ENCODE assay signal across 8 mouse cellular contexts in the genomic region with DNA sequence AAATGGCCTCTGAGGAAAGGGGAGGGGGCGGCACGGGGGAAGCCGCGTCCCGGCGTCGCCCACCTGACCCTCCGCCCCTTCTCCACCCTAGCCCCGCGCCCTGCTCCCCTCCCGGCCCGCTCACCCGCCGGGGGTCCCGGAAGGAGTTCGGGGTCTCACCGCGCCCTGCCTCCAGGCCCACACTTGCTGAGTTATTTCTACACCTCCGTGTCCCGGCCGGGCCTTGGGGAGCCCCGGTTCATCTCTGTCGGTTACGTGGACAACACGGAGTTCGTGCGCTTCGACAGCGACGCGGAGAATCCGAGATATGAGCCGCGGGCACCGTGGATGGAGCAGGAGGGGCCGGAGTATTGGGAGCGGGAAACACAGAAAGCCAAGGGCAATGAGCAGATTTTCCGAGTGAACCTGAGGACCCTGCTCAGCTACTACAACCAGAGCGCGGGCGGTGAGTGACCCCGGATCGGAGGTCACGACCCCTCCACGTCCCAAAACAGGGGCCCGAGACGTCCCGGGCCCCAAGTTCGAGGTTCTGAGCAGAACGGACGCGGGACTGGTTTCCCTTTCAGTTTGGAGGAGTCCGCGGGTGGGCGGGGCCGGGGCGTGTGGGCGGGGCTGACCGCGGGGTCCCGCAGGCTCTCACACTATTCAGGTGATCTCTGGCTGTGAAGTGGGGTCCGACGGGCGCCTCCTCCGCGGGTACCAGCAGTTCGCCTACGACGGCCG. TPM values are rescaled to one million over a fixed set of nuclear protein-coding genes. Genes with fewer than 3 reads are reported as not detected.
DNase-seq lines count a peak whose midpoint lies in the region; ATAC-seq lines count a peak whose summit lies in the region.

No protein-coding gene starts in this region.

- H3K4me1 ChIP-seq in heart, embryonic 12.5 days (replicated peaks), result no peaks in the 10 kb centered on the region
- H3K4me1 ChIP-seq in kidney, embryonic 16.5 days (ENCODE audit: insufficient read depth, low read length), result no peaks in the 10 kb centered on the region; the same call in 1 of the 2 replicates

- H3K4me3 ChIP-seq in heart, embryonic 12.5 days, result peak overlapping the region; percentile 62
- peak overlapping the region; percentile 74 for H3K4me3 ChIP-seq in kidney, embryonic 16.5 days (ENCODE audit: low read length)

- peak overlapping the region; percentile 68 for H3K9ac ChIP-seq in heart, embryonic 12.5 days
- peak overlapping the region; percentile 69 for H3K9ac ChIP-seq in kidney, embryonic 16.5 days (replicated peaks; ENCODE audit: low read length)

- peak overlapping the region; percentile 99 for H3K4me2 ChIP-seq in heart, embryonic 12.5 days
- H3K4me2 ChIP-seq in kidney, embryonic 16.5 days (replicated peaks; ENCODE audit: low read depth, low read length), result peak overlapping the region; percentile 78

- intact Hi-C loops in left cerebral cortex, postnatal 4 days (cut with DNase I), result no loop called here

- ATAC-seq in heart, embryonic 12.5 days (ENCODE audit: insufficient number of reproducible peaks, low FRiP score), result peak; percentile 66
- ATAC-seq in kidney, embryonic 16.5 days (ENCODE audit: low FRiP score, low TSS enrichment), result peak; percentile 69

- H3K27ac ChIP-seq in heart, embryonic 12.5 days (ENCODE audit: poor library complexity, severe bottlenecking), result no peak overlapping the region
- no peak overlapping the region for H3K27ac ChIP-seq in kidney, embryonic 16.5 days (ENCODE audit: low read length)

- peak; percentile 9 for DNase-seq in left cerebral cortex, postnatal 4 days
- DNase-seq in left cerebral cortex, adult 8-10 months (ENCODE audit: low spot score in 2 of 2), result no peak
- peak; percentile 38 for DNase-seq in embryo, embryonic 9.5 days (ENCODE audit: extremely low spot score)
- DNase-seq in lung, postnatal 36 days, result peak; percentile 52
- peak; percentile 5 for DNase-seq in skeletal muscle tissue, adult 2 months (ENCODE audit: low read depth, low spot score)
- no peak for DNase-seq in frontal cortex, adult 2 months (ENCODE audit: extremely low spot score in 1 of 2, low spot score in 1 of 2)

- 2% methylated on average over 69 of the region's 70 CpGs for WGBS in heart, embryonic 12.5 days
- WGBS in kidney, embryonic 16.5 days, result under 1% methylated on average over 68 of the region's 70 CpGs

- peaks cover 10% of the 10 kb centered on the region; the same call in 1 of the 2 replicates for H3K27me3 ChIP-seq in heart, embryonic 12.5 days (replicated peaks)
- H3K27me3 ChIP-seq in kidney, embryonic 16.5 days (ENCODE audit: insufficient read depth, low read length), result no peaks in the 10 kb centered on the region

- no peaks in the 10 kb centered on the region for H3K36me3 ChIP-seq in heart, embryonic 12.5 days
- H3K36me3 ChIP-seq in kidney, embryonic 16.5 days (ENCODE audit: insufficient read depth, low read length), result no peaks in the 10 kb centered on the region

- 0 out of 2 replicates have a peak, but pooled peaks cover 11% of the 10 kb centered on the region for H3K9me3 ChIP-seq in heart, embryonic 12.5 days (replicated peaks)
- H3K9me3 ChIP-seq in kidney, embryonic 16.5 days (ENCODE audit: low read length), result peaks cover 5% of the 10 kb centered on the region; the same call in 1 of the 2 replicates

RNA-seq across cellular contexts. Expression of a gene that starts 0.5 kb away (rescaled TPM):
- total RNA-seq in left cerebral cortex, postnatal 4 days (2021), result 1 to 10 TPM; 1.6 TPM
- total RNA-seq in left cerebral cortex, adult 8-10 months (2022), result 1 to 10 TPM; 2.5 to 7.0 (median 4.7) TPM
- 1.9 and 2.5 TPM in 2 replicates for polyA plus RNA-seq in heart, embryonic 12.5 days (2016; fragmentation: Nextera tagmentation; extraction: Ambion mirVana)
- 4.3 and 4.4 TPM in 2 replicates for polyA plus RNA-seq in kidney, embryonic 16.5 days (2015; fragmentation: Nextera tagmentation; extraction: Ambion mirVana)
- 9.1 and 9.7 TPM in 2 replicates for polyA plus RNA-seq in frontal cortex, adult 2 months (2012; rRNA removed)

RNA-seq across cellular contexts. Expression of a gene that starts 37.8 kb away (rescaled TPM):
- total RNA-seq in left cerebral cortex, postnatal 4 days (2021), result 1 to 10 TPM in 1 of 2 experiments, under 1 TPM in 1; 0.48 to 2.2 TPM
- 1 to 10 TPM in 2 of 4 experiments, under 1 TPM in 2; 0.34 to 1.3 (median 0.94) TPM for total RNA-seq in left cerebral cortex, adult 8-10 months (2022)
- polyA plus RNA-seq in heart, embryonic 12.5 days (2016; fragmentation: Nextera tagmentation; extraction: Ambion mirVana), result 4.1 and 5.0 TPM in 2 replicates
- polyA plus RNA-seq in kidney, embryonic 16.5 days (2015; fragmentation: Nextera tagmentation; extraction: Ambion mirVana), result 0.42 and 0.82 TPM in 2 replicates
- 0.14 and 0.46 TPM in 2 replicates for polyA plus RNA-seq in frontal cortex, adult 2 months (2012; rRNA removed)

RNA-seq across cellular contexts. Expression of a gene that starts 44.8 kb away (rescaled TPM):
- under 1 TPM; 0.18 to 0.36 TPM for total RNA-seq in left cerebral cortex, postnatal 4 days (2021)
- total RNA-seq in left cerebral cortex, adult 8-10 months (2022), result 1 to 10 TPM in 1 of 4 experiments, under 1 TPM in 3; 0.38 to 1.5 (median 0.86) TPM
- 0.57 TPM in 1 of 2 replicates, not detected in the other for polyA plus RNA-seq in heart, embryonic 12.5 days (2016; fragmentation: Nextera tagmentation; extraction: Ambion mirVana)
- 4.4 and 5.7 TPM in 2 replicates for polyA plus RNA-seq in kidney, embryonic 16.5 days (2015; fragmentation: Nextera tagmentation; extraction: Ambion mirVana)
- polyA plus RNA-seq in frontal cortex, adult 2 months (2012; rRNA removed), result 0.88 and 0.99 TPM in 2 replicates

RNA-seq across cellular contexts. Expression of a gene that starts 59.1 kb away (rescaled TPM):
- under 1 TPM; 0.36 to 0.66 TPM for total RNA-seq in left cerebral cortex, postnatal 4 days (2021)
- total RNA-seq in left cerebral cortex, adult 8-10 months (2022), result 1 to 10 TPM in 2 of 4 experiments, under 1 TPM in 2; 0.59 to 2.3 (median 1.1) TPM
- 0.83 and 1.0 TPM in 2 replicates for polyA plus RNA-seq in heart, embryonic 12.5 days (2016; fragmentation: Nextera tagmentation; extraction: Ambion mirVana)
- polyA plus RNA-seq in kidney, embryonic 16.5 days (2015; fragmentation: Nextera tagmentation; extraction: Ambion mirVana), result 13.7 and 15.2 TPM in 2 replicates
- 1.8 and 2.3 TPM in 2 replicates for polyA plus RNA-seq in frontal cortex, adult 2 months (2012; rRNA removed)

RNA-seq across cellular contexts. Expression of a gene that starts 59.7 kb away (rescaled TPM):
- under 1 TPM; 0.28 to 0.32 TPM for total RNA-seq in left cerebral cortex, postnatal 4 days (2021)
- 1 to 10 TPM in 3 of 4 experiments, under 1 TPM in 1; 0.67 to 2.3 (median 1.4) TPM for total RNA-seq in left cerebral cortex, adult 8-10 months (2022)
- 0.08 and 0.14 TPM in 2 replicates for polyA plus RNA-seq in heart, embryonic 12.5 days (2016; fragmentation: Nextera tagmentation; extraction: Ambion mirVana)
- not detected in 2 replicates for polyA plus RNA-seq in kidney, embryonic 16.5 days (2015; fragmentation: Nextera tagmentation; extraction: Ambion mirVana)
- polyA plus RNA-seq in frontal cortex, adult 2 months (2012; rRNA removed), result 0.44 and 1.1 TPM in 2 replicates

Comparison
In these comparisons a context has a peak if more than half of its experiments do, and no peak if none do; other contexts are left out.
1. DNase-seq: peak in left cerebral cortex, postnatal 4 days (single experiment), embryo, embryonic 9.5 days (single experiment), lung, postnatal 36 days (single experiment) and skeletal muscle tissue, adult 2 months (single experiment); none in left cerebral cortex, adult 8-10 months (0 of 2) and frontal cortex, adult 2 months (0 of 2).